ENCODE assay signal across 14 mouse cellular contexts in the genomic region with DNA sequence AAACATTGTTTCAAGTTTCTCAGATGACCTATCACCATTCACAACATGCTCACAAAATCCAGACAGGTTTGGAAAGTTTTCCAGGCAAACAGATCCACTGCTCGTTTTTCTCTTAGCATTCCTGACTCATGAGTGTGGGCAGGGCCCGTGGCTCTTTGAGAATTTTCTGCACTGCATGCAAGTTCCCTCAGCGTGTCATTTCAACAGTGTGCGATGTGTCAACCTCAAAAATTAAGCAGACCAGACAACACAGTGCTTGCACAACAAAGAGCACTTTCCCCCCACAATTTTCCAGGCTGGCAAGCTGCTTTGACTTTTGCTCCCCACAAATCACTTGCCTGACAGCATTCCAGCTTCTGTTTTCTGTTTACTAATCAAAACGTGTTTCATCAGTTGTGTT.
DNase-seq lines count a peak whose midpoint lies in the region; ATAC-seq lines count a peak whose summit lies in the region.
"Had no signal": no experiment of that assay in that cellular context is flagged by ENCODE, and none has a peak within 500 bp of the region (broad histone marks: within the 10 kb centered on the region; RNA-seq: fewer than 3 reads in every experiment).

No protein-coding gene starts in this region.

- H3K4me3 ChIP-seq in midbrain, embryonic 11.5 days (ENCODE audit: low read depth, low read length), result no peak overlapping the region
- H3K4me3 ChIP-seq in midbrain, embryonic 14.5 days (replicated peaks; ENCODE audit: low read depth, low read length), result no peak overlapping the region
- no peak overlapping the region for H3K4me3 ChIP-seq in embryonic facial prominence, embryonic 10.5 days
- no peak overlapping the region for H3K4me3 ChIP-seq in hindbrain, embryonic 16.5 days (ENCODE audit: low read length)
- H3K4me3 ChIP-seq: forebrain, embryonic 10.5 days; heart, embryonic 12.5 days; intestine, embryonic 15.5 days; stomach, embryonic 15.5 days had no signal

- no peaks in the 10 kb centered on the region for H3K4me1 ChIP-seq in midbrain, embryonic 11.5 days (ENCODE audit: control insufficient read depth, insufficient read depth, low read length)
- no peaks in the 10 kb centered on the region for H3K4me1 ChIP-seq in midbrain, embryonic 14.5 days (ENCODE audit: control insufficient read depth, insufficient read depth, low read length)
- no peaks in the 10 kb centered on the region for H3K4me1 ChIP-seq in embryonic facial prominence, embryonic 10.5 days
- H3K4me1 ChIP-seq in hindbrain, embryonic 16.5 days (ENCODE audit: control insufficient read depth, insufficient read depth, low read depth, low read length), result no peaks in the 10 kb centered on the region
- H3K4me1 ChIP-seq: intestine, embryonic 15.5 days; stomach, embryonic 15.5 days had no signal

- peak; percentile 80 for ATAC-seq in frontal cortex, adult (ENCODE audit: low TSS enrichment)
- ATAC-seq in midbrain, embryonic 11.5 days (ENCODE audit: low FRiP score), result no peak
- no peak for ATAC-seq in midbrain, embryonic 14.5 days (ENCODE audit: low FRiP score, low TSS enrichment)
- ATAC-seq in hindbrain, embryonic 16.5 days, result no peak
- ATAC-seq: CD4-positive, CD25-positive, alpha-beta regulatory T cell, adult 4 months; intestine, embryonic 15.5 days had no signal

- no peak overlapping the region for H3K9ac ChIP-seq in midbrain, embryonic 11.5 days (ENCODE audit: low read length)
- H3K9ac ChIP-seq in midbrain, embryonic 14.5 days (replicated peaks; ENCODE audit: low read length), result no peak overlapping the region
- H3K9ac ChIP-seq in hindbrain, embryonic 16.5 days (ENCODE audit: low read depth, low read length), result no peak overlapping the region
- H3K9ac ChIP-seq: heart, embryonic 12.5 days; intestine, embryonic 15.5 days; stomach, embryonic 15.5 days had no signal

- no peaks in the 10 kb centered on the region for H3K27me3 ChIP-seq in midbrain, embryonic 11.5 days (ENCODE audit: control insufficient read depth, insufficient read depth, low read length)
- H3K27me3 ChIP-seq in midbrain, embryonic 14.5 days (ENCODE audit: control insufficient read depth, insufficient read depth, low read length), result no peaks in the 10 kb centered on the region
- H3K27me3 ChIP-seq in embryonic facial prominence, embryonic 10.5 days (replicated peaks; ENCODE audit: low read depth, poor library complexity, severe bottlenecking), result no peaks in the 10 kb centered on the region
- H3K27me3 ChIP-seq in hindbrain, embryonic 16.5 days (replicated peaks; ENCODE audit: control insufficient read depth, insufficient read depth, low read length), result no peaks in the 10 kb centered on the region
- H3K27me3 ChIP-seq: heart, embryonic 12.5 days; intestine, embryonic 15.5 days; stomach, embryonic 15.5 days had no signal

- no peak overlapping the region for H3K27ac ChIP-seq in midbrain, embryonic 11.5 days (ENCODE audit: low read depth, low read length)
- H3K27ac ChIP-seq in midbrain, embryonic 14.5 days (replicated peaks; ENCODE audit: low read depth, low read length), result no peak overlapping the region
- no peak overlapping the region for H3K27ac ChIP-seq in embryonic facial prominence, embryonic 10.5 days (replicated peaks)
- no peak overlapping the region for H3K27ac ChIP-seq in hindbrain, embryonic 16.5 days (ENCODE audit: low read depth, low read length)
- H3K27ac ChIP-seq: forebrain, embryonic 10.5 days; intestine, embryonic 15.5 days; stomach, embryonic 15.5 days had no signal

- no peaks in the 10 kb centered on the region for H3K36me3 ChIP-seq in midbrain, embryonic 11.5 days (ENCODE audit: control insufficient read depth, insufficient read depth, low read length)
- H3K36me3 ChIP-seq in midbrain, embryonic 14.5 days (ENCODE audit: control insufficient read depth, insufficient read depth, low read length), result no peaks in the 10 kb centered on the region
- no peaks in the 10 kb centered on the region for H3K36me3 ChIP-seq in embryonic facial prominence, embryonic 10.5 days (replicated peaks)
- no peaks in the 10 kb centered on the region for H3K36me3 ChIP-seq in hindbrain, embryonic 16.5 days (ENCODE audit: control insufficient read depth, insufficient read depth, low read length)
- H3K36me3 ChIP-seq: forebrain, embryonic 10.5 days; heart, embryonic 12.5 days; intestine, embryonic 15.5 days; stomach, embryonic 15.5 days had no signal

- H3K9me3 ChIP-seq in midbrain, embryonic 11.5 days (ENCODE audit: control insufficient read depth, low read length), result no peaks in the 10 kb centered on the region
- H3K9me3 ChIP-seq in midbrain, embryonic 14.5 days (ENCODE audit: control insufficient read depth, low read length), result no peaks in the 10 kb centered on the region
- H3K9me3 ChIP-seq in embryonic facial prominence, embryonic 10.5 days, result no peaks in the 10 kb centered on the region
- H3K9me3 ChIP-seq in hindbrain, embryonic 16.5 days (ENCODE audit: control insufficient read depth, low read length), result no peaks in the 10 kb centered on the region
- H3K9me3 ChIP-seq: forebrain, embryonic 10.5 days; heart, embryonic 12.5 days; intestine, embryonic 15.5 days; stomach, embryonic 15.5 days had no signal

- 70% methylated on average over 5 of the region's 5 CpGs for WGBS in midbrain, embryonic 11.5 days
- 64% methylated on average over 5 of the region's 5 CpGs for WGBS in midbrain, embryonic 14.5 days
- 57% methylated on average over 5 of the region's 5 CpGs for WGBS in embryonic facial prominence, embryonic 10.5 days
- whole genome bisulfite sequencing in hindbrain, embryonic 16.5 days, result 30% methylated on average over 5 of the region's 5 CpGs

- no peak overlapping the region for H3K4me2 ChIP-seq in midbrain, embryonic 11.5 days
- H3K4me2 ChIP-seq in midbrain, embryonic 14.5 days (ENCODE audit: low read length), result no peak overlapping the region
- no peak overlapping the region for H3K4me2 ChIP-seq in hindbrain, embryonic 16.5 days (ENCODE audit: low read length)
- H3K4me2 ChIP-seq: heart, embryonic 12.5 days; intestine, embryonic 15.5 days; stomach, embryonic 15.5 days had no signal

- DNase-seq in frontal cortex, postnatal 10 days (ENCODE audit: low spot score in 2 of 2), result no peak
- peak; percentile 82 for DNase-seq in midbrain, embryonic 11.5 days (ENCODE audit: low spot score, missing footprints)
- no peak for DNase-seq in midbrain, embryonic 14.5 days
- peak; percentile 9 for DNase-seq in embryonic facial prominence, embryonic 10.5 days (ENCODE audit: low spot score)
- peak; percentile 17 for DNase-seq in mesoderm, embryonic 11.5 days (ENCODE audit: low read depth, low spot score)
- no peak for DNase-seq in spleen, postnatal 4 days (ENCODE audit: low spot score in 2 of 2)
- DNase-seq: cerebellum, adult 18-20 months had no signal

Comparison
In these comparisons a context has a peak if more than half of its experiments do, and no peak if none do; other contexts are left out.
1. DNase-seq: peak in midbrain, embryonic 11.5 days (single experiment), embryonic facial prominence, embryonic 10.5 days (single experiment) and mesoderm, embryonic 11.5 days (single experiment); none in frontal cortex, postnatal 10 days (0 of 2), midbrain, embryonic 14.5 days (single experiment) and spleen, postnatal 4 days (0 of 2).